ENCODE assay signal across 14 mouse cellular contexts in genomic region chr6:54299417-54299816, GRCm38 (mm10). TPM values are rescaled to one million over a fixed set of nuclear protein-coding genes. Genes with fewer than 3 reads are reported as not detected.
DNase-seq lines count a peak whose midpoint lies in the region; ATAC-seq and TF ChIP-seq lines count a peak whose summit lies in the region.
"Had no signal": no experiment of that assay in that cellular context is flagged by ENCODE, and none has a peak within 500 bp of the region (broad histone marks: within the 10 kb centered on the region; RNA-seq: fewer than 3 reads in every experiment).

No protein-coding gene starts in this region.

- H3K27me3 ChIP-seq in kidney, embryonic 16.5 days (ENCODE audit: insufficient read depth, low read length), result no peaks in the 10 kb centered on the region
- H3K27me3 ChIP-seq in limb, embryonic 10.5 days (ENCODE audit: low read depth, poor library complexity, severe bottlenecking), result no peaks in the 10 kb centered on the region
- H3K27me3 ChIP-seq: hindbrain, embryonic 13.5 days; limb, embryonic 15.5 days; megakaryocyte, embryonic 14.5 days; neural tube, embryonic 12.5 days had no signal

- H3K27ac ChIP-seq in kidney, embryonic 16.5 days (ENCODE audit: low read length), result no peak overlapping the region
- H3K27ac ChIP-seq in limb, embryonic 10.5 days, result no peak overlapping the region
- H3K27ac ChIP-seq: hindbrain, embryonic 13.5 days; limb, embryonic 15.5 days; neural tube, embryonic 12.5 days had no signal

- TF ChIP-seq CTCF in brain, embryonic 14.5 days (IDR thresholded peaks at IDR 0.05; ENCODE audit: borderline replicate concordance, extremely low read depth, insufficient read depth, insufficient read length), result no peak

- no peak for ATAC-seq in kidney, embryonic 16.5 days (ENCODE audit: low FRiP score, low TSS enrichment)

- DNase-seq in kidney, postnatal 14 days, result peak; percentile 39
- DNase-seq in brain, embryonic 14.5 days (ENCODE audit: low read depth), result peak; percentile 35
- DNase-seq in heart, adult 8-10 months (ENCODE audit: low spot score), result peak; percentile 30
- peak; percentile 23 to 43 for DNase-seq in heart, postnatal 36 days
- DNase-seq in yolk sac, embryonic 10.5 days (ENCODE audit: low spot score), result no peak
- DNase-seq in right cerebral cortex, postnatal 4 days, result no peak
- no peak for DNase-seq in limb, embryonic 10.5 days (ENCODE audit: low spot score)

- WGBS in kidney, embryonic 16.5 days, result 76% methylated on average over 2 of the region's 2 CpGs
- WGBS in limb, embryonic 10.5 days, result 71% methylated on average over 2 of the region's 2 CpGs

- no peaks in the 10 kb centered on the region for H3K9me3 ChIP-seq in kidney, embryonic 16.5 days (ENCODE audit: low read length)
- no peaks in the 10 kb centered on the region for H3K9me3 ChIP-seq in limb, embryonic 10.5 days (replicated peaks)
- H3K9me3 ChIP-seq: hindbrain, embryonic 13.5 days; limb, embryonic 15.5 days; neural tube, embryonic 12.5 days had no signal

- H3K36me3 ChIP-seq in kidney, embryonic 16.5 days (ENCODE audit: insufficient read depth, low read length), result no peaks in the 10 kb centered on the region
- H3K36me3 ChIP-seq in limb, embryonic 10.5 days, result no peaks in the 10 kb centered on the region
- H3K36me3 ChIP-seq: limb, embryonic 15.5 days; neural tube, embryonic 12.5 days had no signal

- H3K4me2 ChIP-seq in kidney, embryonic 16.5 days (replicated peaks; ENCODE audit: low read depth, low read length), result no peak overlapping the region
- H3K4me2 ChIP-seq: hindbrain, embryonic 13.5 days; limb, embryonic 15.5 days; neural tube, embryonic 12.5 days had no signal

- intact Hi-C loops in heart, postnatal 36 days (cut with DNase I), result no loop called here

- H3K4me1 ChIP-seq in kidney, embryonic 16.5 days (ENCODE audit: insufficient read depth, low read length), result no peaks in the 10 kb centered on the region
- no peaks in the 10 kb centered on the region for H3K4me1 ChIP-seq in limb, embryonic 10.5 days
- H3K4me1 ChIP-seq: limb, embryonic 15.5 days; neural tube, embryonic 12.5 days had no signal

- no peak overlapping the region for H3K4me3 ChIP-seq in kidney, embryonic 16.5 days (ENCODE audit: low read length)
- no peak overlapping the region for H3K4me3 ChIP-seq in limb, embryonic 10.5 days
- H3K4me3 ChIP-seq: erythroblast, embryonic 14.5 days; hindbrain, embryonic 13.5 days; limb, embryonic 15.5 days; megakaryocyte, embryonic 14.5 days; neural tube, embryonic 12.5 days had no signal

- TF ChIP-seq POLR2A in brain, embryonic 14.5 days (IDR thresholded peaks at IDR 0.05; ENCODE audit: borderline replicate concordance, extremely low read depth, insufficient read depth, insufficient read length, poor library complexity, severe bottlenecking), result no peak

- no peak overlapping the region for H3K9ac ChIP-seq in kidney, embryonic 16.5 days (replicated peaks; ENCODE audit: low read length)
- H3K9ac ChIP-seq: hindbrain, embryonic 13.5 days; limb, embryonic 15.5 days; neural tube, embryonic 12.5 days had no signal

RNA-seq across cellular contexts. Expression of gene Prr15, which starts 26.2 kb away (rescaled TPM):
- polyA plus RNA-seq in kidney, embryonic 16.5 days (2015; fragmentation: Nextera tagmentation; extraction: Ambion mirVana), result 8.9 and 9.2 TPM in 2 replicates
- 1.6 and 1.8 TPM in 2 replicates for polyA plus RNA-seq in brain, embryonic 14.5 days (2012; rRNA removed)
- 1 to 10 TPM; 1.4 to 2.7 (median 1.5) TPM for total RNA-seq in heart, adult 8-10 months (2022)
- total RNA-seq in heart, postnatal 36 days (2021), result 1 to 10 TPM; 1.7 to 2.2 TPM
- 0.15 and 0.16 TPM in 2 replicates for polyA plus RNA-seq in limb, embryonic 10.5 days (2016; fragmentation: Nextera tagmentation; extraction: Ambion mirVana)
- total RNA-seq: common myeloid progenitor, adult 5-6 weeks had no signal
- polyA plus RNA-seq: erythroblast, embryonic 14.5 days had no signal

Comparison
In these comparisons a context has a peak if more than half of its experiments do, and no peak if none do; other contexts are left out.
1. DNase-seq: peak in kidney, postnatal 14 days (single experiment), brain, embryonic 14.5 days (single experiment), heart, adult 8-10 months (single experiment) and heart, postnatal 36 days (2 of 2); none in yolk sac, embryonic 10.5 days (single experiment), right cerebral cortex, postnatal 4 days (single experiment) and limb, embryonic 10.5 days (single experiment).